Mouse (Mus musculus): Measurements from ENCODE around the gene Degs2. TPM values are rescaled to one million over a fixed set of nuclear protein-coding genes. Genes with fewer than 3 reads are reported as not detected.
A peak's percentile ranks its signal among the peaks of the same experiment; 100 is the strongest.

The Degs2 gene
- polyA plus RNA-seq, 1 experiment, result 24.2 TPM

DNA sequence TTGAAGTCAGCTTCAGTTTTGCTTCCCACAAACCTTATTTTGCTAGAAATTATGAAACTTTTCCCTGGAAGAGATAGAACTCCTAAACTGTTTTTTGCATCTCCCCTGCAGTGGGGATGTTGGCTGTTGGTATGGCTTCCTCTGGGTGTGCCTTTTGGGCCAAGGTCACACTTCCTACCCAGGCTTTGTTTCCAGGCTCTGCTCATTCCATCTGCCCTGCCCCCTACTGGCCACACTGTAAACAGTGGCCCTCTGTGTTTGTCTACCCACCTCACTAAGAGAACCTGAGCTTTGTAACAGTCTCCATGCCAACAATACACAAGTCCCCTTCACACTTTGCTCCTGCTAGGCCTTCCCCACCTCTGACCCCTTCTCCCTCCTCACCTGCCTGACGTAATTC, 44.8 kb downstream of the Degs2 start:
- peak; percentile 69 for DNase-seq
- H3K4me1 ChIP-seq (ENCODE audit: control insufficient read depth, insufficient read depth, low read length), result no peaks in the 10 kb centered on the region
- H3K36me3 ChIP-seq (ENCODE audit: control insufficient read depth, insufficient read depth, low read length), result no peaks in the 10 kb centered on the region
- H3K27me3 ChIP-seq (replicated peaks; ENCODE audit: control insufficient read depth, insufficient read depth, low read length), result no peaks in the 10 kb centered on the region
- 57% methylated on average over 1 of the region's 1 CpGs for WGBS
- H3K27ac ChIP-seq (ENCODE audit: insufficient read depth, low read depth, low read length), result no peak overlapping the region
- no peak overlapping the region for H3K4me3 ChIP-seq (ENCODE audit: insufficient read depth, low read depth, low read length)
- TF ChIP-seq POLR2A (IDR thresholded peaks at IDR 0.05; ENCODE audit: low read depth, low read length), result no peak
- peak; percentile 74 for TF ChIP-seq CTCF (conservative IDR thresholded peaks at IDR 0.05; ENCODE audit: insufficient read depth, insufficient read length, low read depth, low read length)

DNA sequence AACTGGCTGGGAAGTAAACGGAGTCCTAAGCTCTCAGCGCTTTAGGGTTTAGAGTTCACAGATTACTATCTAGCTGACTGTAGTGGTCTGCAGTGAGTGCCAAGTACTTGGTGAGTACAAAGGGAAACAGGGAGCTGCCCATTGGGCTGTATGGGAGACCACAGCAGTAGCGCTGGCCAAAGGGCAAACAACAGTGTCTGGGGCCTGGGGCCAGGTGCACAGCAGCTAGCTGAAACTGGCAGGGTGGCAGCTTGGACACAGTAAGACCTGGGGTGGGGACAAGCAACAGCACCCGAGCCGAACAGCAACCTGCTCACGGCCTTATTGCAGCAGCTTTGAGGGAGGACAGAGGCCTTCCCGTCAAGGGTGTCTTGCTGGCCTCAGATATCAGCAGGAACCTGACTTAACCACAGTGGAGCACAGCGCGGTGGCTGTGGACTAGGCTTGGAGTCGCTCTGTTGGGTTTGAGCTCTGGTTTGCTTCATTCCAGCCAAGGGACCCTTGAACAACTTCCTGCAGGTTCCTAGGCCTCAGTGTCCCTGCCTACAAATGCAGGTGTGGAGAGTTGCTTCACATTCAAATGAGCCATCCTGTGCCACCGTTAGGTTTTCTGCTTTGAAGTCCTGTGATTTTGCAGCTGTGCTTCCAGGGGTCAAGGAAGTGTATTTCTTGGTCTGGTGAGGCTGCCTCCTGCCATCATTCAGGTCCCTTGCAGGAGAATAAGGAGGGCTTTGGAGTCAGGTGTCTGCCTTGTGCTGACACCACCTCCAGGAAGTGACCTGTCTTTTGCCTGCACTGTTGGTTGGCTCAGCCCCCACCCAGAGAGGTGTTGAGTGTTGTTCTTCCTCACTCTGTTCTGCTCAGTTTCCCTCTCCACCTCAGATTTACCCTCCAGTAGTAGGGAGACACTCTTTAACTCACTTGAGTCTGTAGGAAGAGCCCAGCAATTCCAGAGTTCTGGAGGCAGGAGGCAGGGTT, 48.5 kb downstream of the Degs2 start:
- no peaks in the 10 kb centered on the region for H3K36me3 ChIP-seq (ENCODE audit: control insufficient read depth, insufficient read depth, low read length)
- no peak overlapping the region for H3K27ac ChIP-seq (ENCODE audit: insufficient read depth, low read depth, low read length)
- H3K4me1 ChIP-seq (ENCODE audit: control insufficient read depth, insufficient read depth, low read length), result no peaks in the 10 kb centered on the region
- TF ChIP-seq POLR2A (IDR thresholded peaks at IDR 0.05; ENCODE audit: low read depth, low read length) (no peak), CTCF (conservative IDR thresholded peaks at IDR 0.05; ENCODE audit: insufficient read depth, insufficient read length, low read depth, low read length) (no peak)
- WGBS, result 53% methylated on average over 11 of the region's 11 CpGs
- H3K4me3 ChIP-seq (ENCODE audit: insufficient read depth, low read depth, low read length), result no peak overlapping the region
- peak; percentile 64 for DNase-seq
- no peaks in the 10 kb centered on the region for H3K27me3 ChIP-seq (replicated peaks; ENCODE audit: control insufficient read depth, insufficient read depth, low read length)

DNA sequence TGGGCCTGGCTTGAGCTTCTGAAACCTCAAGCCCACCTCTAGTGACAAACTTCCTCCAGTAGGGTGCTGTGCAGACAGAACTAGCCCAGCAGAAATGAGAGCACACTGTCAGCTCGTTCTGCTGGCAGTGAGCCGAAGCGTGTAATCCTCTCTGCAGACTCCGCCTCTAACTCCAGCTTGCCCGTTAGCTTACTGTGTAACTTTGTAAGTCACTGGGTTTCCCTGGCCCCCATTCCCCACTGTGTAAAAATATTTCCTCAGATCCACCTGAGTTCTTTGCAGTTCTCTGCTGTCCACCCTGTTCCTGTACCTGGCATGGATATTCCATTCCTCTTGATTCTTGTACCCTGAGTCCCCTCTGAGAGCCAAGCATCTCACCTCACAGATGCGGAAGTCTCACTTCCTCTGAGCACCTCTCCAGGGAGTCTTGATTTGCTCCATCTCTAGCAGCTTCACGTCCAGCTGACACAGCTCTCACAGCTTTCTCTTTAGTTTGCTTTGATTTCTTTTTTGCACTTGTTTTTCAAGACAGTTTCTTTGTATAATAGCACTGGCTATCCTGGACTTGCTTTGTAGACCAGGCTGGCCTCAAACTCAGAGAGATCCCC, 51.0 kb downstream of the Degs2 start:
- no peaks in the 10 kb centered on the region for H3K36me3 ChIP-seq (ENCODE audit: control insufficient read depth, insufficient read depth, low read length)
- peak; percentile 87 for DNase-seq
- no peaks in the 10 kb centered on the region for H3K27me3 ChIP-seq (replicated peaks; ENCODE audit: control insufficient read depth, insufficient read depth, low read length)
- no peak; the same call in 1 of the 2 replicates for TF ChIP-seq CTCF (conservative IDR thresholded peaks at IDR 0.05; ENCODE audit: insufficient read depth, insufficient read length, low read depth, low read length)
- no peak for TF ChIP-seq POLR2A (IDR thresholded peaks at IDR 0.05; ENCODE audit: low read depth, low read length)
- H3K27ac ChIP-seq (ENCODE audit: insufficient read depth, low read depth, low read length), result no peak overlapping the region
- no peak overlapping the region for H3K4me3 ChIP-seq (ENCODE audit: insufficient read depth, low read depth, low read length)
- 36% methylated on average over 7 of the region's 7 CpGs for WGBS
- H3K4me1 ChIP-seq (ENCODE audit: control insufficient read depth, insufficient read depth, low read length), result no peaks in the 10 kb centered on the region

DNA sequence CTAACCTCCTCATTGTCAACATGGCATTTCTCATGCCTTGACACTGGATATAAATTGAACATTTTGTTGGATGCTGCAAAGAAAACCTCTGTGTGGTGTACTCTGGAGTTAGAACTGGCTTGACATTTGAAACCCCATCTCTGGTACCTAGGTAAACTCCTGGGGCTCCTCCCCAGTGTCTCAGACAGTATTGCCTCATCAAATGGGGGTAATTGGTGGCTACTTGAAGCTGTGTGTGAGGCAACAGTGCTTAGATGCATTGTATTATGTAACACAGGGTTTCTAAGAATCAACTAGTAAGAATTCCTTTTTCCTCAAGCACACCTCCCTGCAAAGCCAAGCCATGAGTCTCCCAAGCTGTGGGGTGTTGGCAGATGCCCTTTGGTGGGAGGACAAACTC, 54.3 kb downstream of the Degs2 start:
- TF ChIP-seq CTCF (conservative IDR thresholded peaks at IDR 0.05; ENCODE audit: insufficient read depth, insufficient read length, low read depth, low read length), result no peak
- no peak for TF ChIP-seq POLR2A (IDR thresholded peaks at IDR 0.05; ENCODE audit: low read depth, low read length)
- Histone ChIP-seq H3K36me3 (ENCODE audit: control insufficient read depth, insufficient read depth, low read length) (no peaks in the 10 kb centered on the region), H3K4me1 (ENCODE audit: control insufficient read depth, insufficient read depth, low read length) (no peaks in the 10 kb centered on the region), H3K27me3 (replicated peaks; ENCODE audit: control insufficient read depth, insufficient read depth, low read length) (no peaks in the 10 kb centered on the region), H3K27ac (ENCODE audit: insufficient read depth, low read depth, low read length) (no peak overlapping the region), H3K4me3 (ENCODE audit: insufficient read depth, low read depth, low read length) (no peak overlapping the region)
- no peak for DNase-seq

DNA sequence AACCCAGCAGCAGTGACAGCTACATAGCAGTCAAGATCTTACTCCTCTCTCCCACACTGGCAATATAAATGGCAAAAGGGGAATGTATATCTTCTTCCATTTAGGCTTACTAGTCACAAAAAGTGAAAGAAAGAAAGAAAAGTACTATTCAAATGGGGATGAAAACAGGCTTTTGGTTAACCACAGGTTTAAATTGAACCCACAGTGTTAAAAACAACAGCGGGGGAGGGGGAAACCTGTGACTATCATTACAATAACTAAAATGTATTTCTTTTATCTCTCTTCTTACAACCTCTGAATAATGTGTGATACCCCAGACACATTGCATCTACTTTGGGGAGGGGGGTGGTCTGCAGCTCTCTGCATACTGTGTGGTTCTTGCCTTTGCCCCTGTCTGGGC, 55.9 kb downstream of the Degs2 start:
- Histone ChIP-seq H3K4me1 (ENCODE audit: control insufficient read depth, insufficient read depth, low read length) (no peaks in the 10 kb centered on the region), H3K27me3 (replicated peaks; ENCODE audit: control insufficient read depth, insufficient read depth, low read length) (no peaks in the 10 kb centered on the region), H3K36me3 (ENCODE audit: control insufficient read depth, insufficient read depth, low read length) (no peaks in the 10 kb centered on the region), H3K27ac (ENCODE audit: insufficient read depth, low read depth, low read length) (no peak overlapping the region), H3K4me3 (ENCODE audit: insufficient read depth, low read depth, low read length) (no peak overlapping the region)
- no peak for DNase-seq
- no peak for TF ChIP-seq CTCF (conservative IDR thresholded peaks at IDR 0.05; ENCODE audit: insufficient read depth, insufficient read length, low read depth, low read length)
- TF ChIP-seq POLR2A (IDR thresholded peaks at IDR 0.05; ENCODE audit: low read depth, low read length), result no peak
- 95% methylated on average over 1 of the region's 1 CpGs for WGBS

DNA sequence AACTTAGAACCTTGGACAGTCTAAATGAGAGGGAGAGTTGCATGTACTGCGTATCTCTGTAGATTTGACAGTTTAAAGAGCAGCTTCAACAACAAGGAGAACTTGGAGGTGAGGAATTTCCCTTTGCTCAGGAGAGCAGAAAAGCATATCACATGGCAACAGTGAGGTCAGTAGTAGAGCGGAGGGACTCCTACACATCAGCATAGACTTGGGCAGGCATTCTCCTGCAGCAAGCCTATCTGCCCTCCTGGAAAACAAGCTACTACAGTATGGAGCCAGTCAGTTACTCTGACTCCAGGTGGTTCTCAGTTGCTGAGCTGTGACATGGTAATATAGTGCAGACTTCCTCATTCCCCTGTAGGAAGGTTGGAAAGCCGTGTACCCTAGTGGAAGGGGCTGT, 60.1 kb downstream of the Degs2 start:
- Histone ChIP-seq H3K27me3 (replicated peaks; ENCODE audit: control insufficient read depth, insufficient read depth, low read length) (no peaks in the 10 kb centered on the region), H3K4me3 (ENCODE audit: insufficient read depth, low read depth, low read length) (no peak overlapping the region), H3K4me1 (ENCODE audit: control insufficient read depth, insufficient read depth, low read length) (no peaks in the 10 kb centered on the region), H3K36me3 (ENCODE audit: control insufficient read depth, insufficient read depth, low read length) (no peaks in the 10 kb centered on the region), H3K27ac (ENCODE audit: insufficient read depth, low read depth, low read length) (no peak overlapping the region)
- DNase-seq, result no peak
- TF ChIP-seq POLR2A (IDR thresholded peaks at IDR 0.05; ENCODE audit: low read depth, low read length), result no peak
- no peak for TF ChIP-seq CTCF (conservative IDR thresholded peaks at IDR 0.05; ENCODE audit: insufficient read depth, insufficient read length, low read depth, low read length)
- 79% methylated on average over 3 of the region's 3 CpGs for WGBS

DNA sequence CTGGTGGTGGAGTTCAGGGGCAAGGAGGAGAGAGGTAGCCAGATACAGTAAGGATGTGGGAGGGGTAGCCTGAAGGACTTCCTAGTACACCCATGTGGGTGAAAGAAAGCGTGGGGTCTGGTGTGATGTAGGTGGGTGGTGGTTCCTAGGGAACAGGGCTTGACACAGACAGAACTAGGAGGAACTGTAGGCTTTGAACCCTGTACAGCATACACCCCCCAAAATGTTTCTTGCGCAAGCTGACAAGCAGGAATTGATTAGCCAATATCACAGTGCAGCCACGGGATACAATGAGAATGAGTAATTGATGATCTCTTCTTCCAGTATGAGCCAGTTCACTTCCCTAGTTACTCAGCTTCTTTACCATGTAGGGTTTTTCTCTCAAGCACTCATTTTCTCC, 63.0 kb downstream of the Degs2 start:
- no peak for DNase-seq
- H3K36me3 ChIP-seq (ENCODE audit: control insufficient read depth, insufficient read depth, low read length), result no peaks in the 10 kb centered on the region
- H3K4me1 ChIP-seq (ENCODE audit: control insufficient read depth, insufficient read depth, low read length), result no peaks in the 10 kb centered on the region
- no peak overlapping the region for H3K27ac ChIP-seq (ENCODE audit: insufficient read depth, low read depth, low read length)
- no peaks in the 10 kb centered on the region for H3K27me3 ChIP-seq (replicated peaks; ENCODE audit: control insufficient read depth, insufficient read depth, low read length)
- no peak for TF ChIP-seq POLR2A (IDR thresholded peaks at IDR 0.05; ENCODE audit: low read depth, low read length)
- no peak for TF ChIP-seq CTCF (conservative IDR thresholded peaks at IDR 0.05; ENCODE audit: insufficient read depth, insufficient read length, low read depth, low read length)
- whole genome bisulfite sequencing, result 93% methylated on average over 3 of the region's 3 CpGs
- no peak overlapping the region for H3K4me3 ChIP-seq (ENCODE audit: insufficient read depth, low read depth, low read length)
